Mouse (Mus musculus): ENCODE data around the gene Hopx.
A peak's percentile ranks its signal among the peaks of the same experiment; 100 is the strongest.

Gene Hopx

DNA sequence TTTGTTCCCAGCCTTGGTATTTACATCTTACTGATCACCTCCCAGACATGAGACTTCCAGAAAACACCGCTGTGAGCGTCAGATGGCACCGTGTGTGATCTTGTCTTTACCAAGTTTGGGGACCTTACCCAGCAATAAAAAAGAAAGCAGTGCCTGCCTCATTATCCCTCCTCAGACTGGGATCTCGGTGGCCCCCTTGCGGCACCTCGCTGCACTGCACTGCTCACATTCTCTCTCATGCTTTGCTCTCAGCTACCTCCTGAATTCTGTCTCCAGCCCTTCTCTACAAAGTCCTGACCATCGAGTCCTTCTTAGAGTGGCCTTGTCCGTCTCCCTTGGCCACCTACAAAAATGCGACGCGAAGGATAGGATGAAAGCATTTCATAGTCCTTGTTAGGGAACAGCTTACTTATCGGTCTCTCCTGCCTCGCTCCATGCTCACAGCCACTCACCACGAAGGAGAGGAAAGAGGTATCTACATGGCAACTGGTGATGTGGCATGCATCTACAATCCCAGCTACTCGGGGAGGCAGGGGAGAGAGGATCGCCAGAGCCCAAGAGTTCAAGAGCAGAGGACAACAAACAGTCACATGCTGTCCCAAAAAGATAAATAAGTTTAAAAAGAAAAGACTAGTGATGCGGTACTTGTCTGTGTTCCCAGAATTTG is 53.4 kb downstream of the Hopx start:
- peak; percentile 83 to 86 for DNase-seq

DNA sequence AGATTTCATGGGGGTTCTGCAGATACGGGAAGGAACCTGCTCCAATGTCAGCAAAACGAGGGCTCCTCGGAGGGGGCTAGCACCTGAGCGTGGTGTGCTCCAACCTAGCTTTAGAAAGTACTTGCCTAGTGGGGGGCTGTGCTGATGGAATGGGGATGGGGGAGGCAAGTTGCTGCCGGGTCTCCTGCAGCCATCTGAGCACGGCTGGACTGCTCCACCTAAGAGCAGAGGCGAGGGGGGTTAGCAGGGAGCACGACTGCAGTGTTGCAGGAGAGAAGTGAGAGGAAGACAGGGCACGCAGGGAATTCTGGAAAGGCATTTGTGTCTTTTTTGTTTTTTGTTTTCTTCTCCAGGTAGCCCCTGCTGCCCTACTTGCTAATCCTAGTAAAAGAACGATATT is 54.6 kb downstream of the Hopx start:
- DNase-seq: no peak

DNA sequence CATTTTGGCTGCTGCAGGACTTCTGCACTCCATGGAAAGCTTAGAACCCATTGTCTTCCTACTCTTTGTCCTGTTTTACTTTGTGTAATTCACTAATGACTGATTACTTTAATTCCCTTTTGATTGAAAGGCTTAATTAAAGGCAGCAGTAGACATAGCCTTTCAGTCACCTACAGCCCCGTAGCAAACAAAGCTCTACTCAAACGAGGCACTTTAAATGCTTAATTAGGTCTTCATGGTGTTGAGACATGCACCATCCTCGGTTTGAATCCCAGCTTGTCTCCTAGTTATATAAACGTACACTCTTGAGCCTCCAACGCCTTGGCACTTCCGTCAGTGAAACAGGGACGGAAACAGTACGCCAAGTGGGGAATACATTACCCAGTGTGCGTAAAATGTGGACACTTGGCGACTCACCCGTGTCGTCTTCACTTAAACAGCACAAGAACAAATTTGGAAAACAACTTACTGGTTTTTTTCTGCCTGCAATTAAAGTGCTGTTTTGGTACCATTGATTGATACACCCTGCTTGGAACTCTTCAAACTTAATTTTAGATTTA is 58.0 kb downstream of the Hopx start:
- DNase-seq: no peak

DNA sequence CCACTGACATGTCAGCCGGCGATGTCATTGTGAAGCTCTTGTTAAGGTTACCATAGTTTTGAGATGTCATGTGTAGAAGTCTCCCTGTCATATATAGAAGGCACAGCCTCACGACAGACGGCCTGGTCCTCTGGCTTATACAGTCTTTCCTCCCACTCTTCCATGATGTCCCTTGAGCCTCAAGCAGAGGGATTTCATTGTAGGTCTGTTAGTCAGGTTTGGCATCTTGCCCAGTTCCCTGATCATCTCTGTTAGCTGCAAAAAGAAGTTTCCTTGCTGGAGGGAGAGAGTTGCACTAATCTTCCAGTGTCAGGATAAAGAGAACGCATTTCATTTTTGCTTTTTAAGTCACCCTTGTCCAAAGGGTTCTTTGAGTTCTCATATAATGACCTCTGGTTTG is 62.3 kb downstream of the Hopx start:
- DNase-seq: no peak

DNA sequence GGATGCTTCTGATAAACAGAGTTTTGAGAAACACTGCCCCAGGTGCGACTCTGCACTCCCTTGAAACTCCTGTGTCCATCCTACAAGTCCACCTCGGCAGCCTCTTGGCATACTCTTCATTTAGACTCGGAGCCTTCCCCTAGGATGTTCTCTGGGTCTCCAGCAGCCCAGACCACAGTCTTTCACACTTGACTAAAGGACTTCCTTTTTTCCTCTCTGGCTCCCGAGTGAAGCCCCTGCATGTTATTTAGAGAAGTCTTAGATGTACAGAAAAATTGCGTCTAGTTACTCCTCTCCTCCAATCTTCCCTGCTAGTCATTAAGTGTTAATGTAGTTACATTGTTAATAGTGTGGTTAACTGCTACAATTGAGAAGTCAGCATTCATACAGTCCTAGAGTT is 70.6 kb downstream of the Hopx start:
- no peak for DNase-seq

DNA sequence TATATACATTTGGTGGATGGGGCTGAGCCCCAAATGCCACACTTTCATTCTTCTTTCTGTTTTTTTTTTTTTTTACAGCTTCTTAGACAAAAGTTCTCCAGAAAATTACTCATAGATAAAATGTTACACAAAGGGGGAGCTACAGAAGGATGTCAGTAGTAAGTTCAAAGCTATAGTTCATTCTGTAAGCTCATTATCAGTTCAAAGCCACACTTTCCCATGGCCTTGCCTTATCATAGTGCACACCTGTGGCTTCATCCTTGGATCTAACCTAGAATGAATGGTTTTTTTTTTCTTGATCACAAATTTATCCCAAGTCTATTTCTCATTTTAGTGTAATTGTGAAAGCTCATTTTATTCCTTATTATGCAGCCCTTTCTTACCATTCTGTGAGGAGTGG is 75.5 kb downstream of the Hopx start:
- DNase-seq: no peak

DNA sequence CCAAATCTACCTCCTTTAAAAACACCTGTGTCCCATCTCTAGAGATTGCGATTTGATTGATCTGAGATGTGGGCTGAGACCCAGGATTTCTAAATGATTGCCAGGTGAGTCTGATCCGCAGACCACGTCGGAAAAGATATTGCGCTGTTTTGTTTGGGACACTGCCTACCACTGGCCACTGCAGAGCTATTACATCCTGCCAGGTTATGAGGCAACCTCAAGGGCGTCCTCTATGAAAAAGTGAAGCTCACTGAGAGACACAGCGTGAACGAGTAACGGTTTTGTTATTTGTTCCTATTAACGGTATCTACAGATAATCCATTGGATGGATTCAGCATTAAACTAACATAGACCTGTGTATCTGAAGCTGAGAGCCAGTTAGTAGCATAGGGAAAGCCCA is 76.5 kb downstream of the Hopx start:
- DNase-seq: no peak
